Mouse (Mus musculus) ES-E14 (cell line): ENCODE results near the gene Supt4a.

Source experiments
- CHD2 ChIP-seq: IDR thresholded peaks from 2 replicates; pipeline ENCODE4 v1.6.1; 2014; ENCODE audit warnings: mild to moderate bottlenecking, low read depth, low read length, inconsistent platforms
- ZC3H11A ChIP-seq: IDR thresholded peaks from 2 replicates; pipeline ENCODE4 v1.6.1; 2012; ENCODE audit warnings: low read depth, mild to moderate bottlenecking, inconsistent platforms, low read length, borderline replicate concordance

DNA sequence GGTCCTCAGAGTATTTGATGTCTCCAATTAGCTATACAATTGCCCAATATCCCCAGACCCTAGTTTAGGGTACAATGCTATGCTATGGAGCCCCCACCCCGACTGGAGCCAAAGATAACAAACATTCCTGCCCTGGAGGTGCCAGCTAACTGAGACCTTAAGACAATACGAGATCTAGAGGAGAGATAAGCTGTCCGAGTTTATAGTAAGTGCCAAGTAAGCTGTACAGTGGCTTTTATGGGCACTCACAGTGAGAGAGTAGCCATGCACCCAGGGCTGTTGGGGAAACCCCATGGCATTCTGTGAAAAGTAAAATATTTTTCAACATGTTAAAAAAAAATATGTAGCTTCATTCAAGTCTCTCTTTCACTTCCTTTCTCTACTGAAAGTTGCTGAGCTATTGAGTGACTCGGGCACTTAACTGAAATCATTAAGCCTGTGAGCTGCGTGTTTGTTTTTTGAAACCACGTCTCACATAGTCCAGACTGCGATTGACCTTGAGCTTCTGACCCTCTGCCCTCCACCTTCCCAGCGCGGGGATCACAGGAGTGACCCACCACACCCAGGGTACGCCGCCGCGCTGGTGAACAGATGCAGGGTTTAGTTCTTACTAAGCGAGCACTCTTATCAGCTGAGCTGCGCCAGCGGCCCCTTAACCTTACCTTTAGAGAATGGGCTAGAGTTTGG is 47.2 kb upstream of the Supt4a start:
- no peak for TF ChIP-seq ZC3H11A
- TF ChIP-seq CHD2: no peak
